Mouse (Mus musculus) midbrain, embryonic 11.5 days (tissue): ENCODE data around the gene Hydin. TPM values are rescaled to one million over a fixed set of nuclear protein-coding genes. Genes with fewer than 3 reads are reported as not detected.
A peak's percentile ranks its signal among the peaks of the same experiment; 100 is the strongest.

Experiments used
- ATAC-seq: fragments of 200-750 bp; cut with Nextera tagmentation; 2 replicates; pipeline ENCODE4 v1.8.0; 2017; ENCODE audit warnings: moderate TSS enrichment, moderate library complexity; ENCODE audit not compliant: low FRiP score
- DNase-seq: peaks from one replicate; pipeline ENCODE4 v3.0.0; 2015; ENCODE audit warnings: low spot score; ENCODE audit errors: missing footprints
- H3K27ac ChIP-seq: fragments of 300-500 bp; sonication (generic); 2 replicates; pipeline ENCODE4 v1.5.1; 2014; ENCODE audit warnings: low read depth, low read length
- H3K27me3 ChIP-seq: fragments of 300-500 bp; sonication (generic); 2 replicates; pipeline ENCODE4 v1.6.1; 2014; ENCODE audit warnings: mild to moderate bottlenecking, low read length, moderate library complexity, mixed read lengths; ENCODE audit not compliant: control insufficient read depth, insufficient read depth
- H3K36me3 ChIP-seq: fragments of 300-500 bp; sonication (generic); 2 replicates; pipeline ENCODE4 v1.6.1; 2014; ENCODE audit warnings: mild to moderate bottlenecking, low read length, moderate library complexity, mixed read lengths; ENCODE audit not compliant: control insufficient read depth, insufficient read depth
- H3K4me1 ChIP-seq: fragments of 300-500 bp; sonication (generic); 2 replicates; pipeline ENCODE4 v1.6.1; 2014; ENCODE audit warnings: low read length; ENCODE audit not compliant: control insufficient read depth, insufficient read depth
- H3K4me2 ChIP-seq: fragments of 300-500 bp; sonication (generic); 2 replicates; pipeline ENCODE4 v1.6.1; 2014; ENCODE audit warnings: mild to moderate bottlenecking, moderate library complexity
- H3K4me3 ChIP-seq: fragments of 300-500 bp; sonication (generic); 2 replicates; pipeline ENCODE4 v1.5.1; 2014; ENCODE audit warnings: low read depth, low read length
- H3K9ac ChIP-seq: fragments of 300-500 bp; sonication (generic); 2 replicates; pipeline ENCODE4 v1.6.1; 2014; ENCODE audit warnings: low read length
- H3K9me3 ChIP-seq: fragments of 300-500 bp; sonication (generic); 2 replicates; pipeline ENCODE4 v1.6.1; 2016; ENCODE audit warnings: low read length; ENCODE audit not compliant: control insufficient read depth
- WGBS: fragments of 180-500 bp; shearing (Covaris S2); extraction: QIAGEN DNeasy Blood & Tissue Kit; methylation state at CpG from one replicate; pipeline ENCODE4 v1.1.7; 2014; 5-methylcytosine and 5-hydroxymethylcytosine counted together
- polyA plus RNA-seq: library from polyadenylated mRNA; unstranded; fragments of >200 nt; fragmentation: Nextera tagmentation; extraction: Ambion mirVana; gene quantifications from 2 replicates; pipeline ENCODE4 v1.2.1, GENCODE M21; 2014

Gene Hydin
- polyA plus RNA-seq, 1 experiment from 2014 or later: 0.18 TPM

GRCm38 (mm10) chr8:110482275-110482674 is 215.5 kb downstream of the Hydin start:
- H3K9ac ChIP-seq: no peak overlapping the region
- no peak overlapping the region for H3K27ac ChIP-seq
- no peaks in the 10 kb centered on the region for H3K36me3 ChIP-seq
- no peaks in the 10 kb centered on the region for H3K27me3 ChIP-seq
- H3K4me3 ChIP-seq: no peak overlapping the region
- WGBS: 10% methylated on average over 3 of the region's 3 CpGs
- no peak for DNase-seq
- ATAC-seq: 0 out of 2 replicates have a peak, but pooled peaks have one; percentile 27
- 0 out of 2 replicates have a peak, but pooled peaks cover 3% of the 10 kb centered on the region for H3K4me1 ChIP-seq
- H3K4me2 ChIP-seq: no peak overlapping the region
- no peaks in the 10 kb centered on the region for H3K9me3 ChIP-seq

- 95% methylated on average over 13 of the region's 13 CpGs for WGBS
These were observed 218.5 kb downstream of the Hydin start for GRCm38 (mm10) chr8:110485234-110485633.

DNA sequence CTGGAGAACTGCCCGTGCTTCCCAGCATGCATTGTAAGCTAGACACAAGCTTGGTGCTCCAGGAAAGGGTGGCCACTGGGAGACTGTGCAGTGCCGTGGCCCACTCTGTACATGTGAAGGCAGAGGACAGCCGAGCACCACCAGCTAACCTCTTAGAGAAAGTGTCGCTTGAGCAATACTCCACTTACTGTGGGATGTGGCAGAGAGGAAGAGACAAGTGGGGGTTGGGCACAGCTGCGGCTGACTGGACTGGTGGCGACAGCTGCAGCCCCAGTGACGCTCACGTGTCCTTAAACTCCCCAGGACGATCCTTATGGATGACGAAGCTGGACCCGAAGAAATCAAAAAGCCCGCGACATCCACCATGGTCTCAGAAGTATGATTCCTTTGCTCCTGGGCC is 219.2 kb downstream of the Hydin start:
- Histone ChIP-seq H3K36me3 (no peaks in the 10 kb centered on the region), H3K27me3 (no peaks in the 10 kb centered on the region), H3K27ac (no peak overlapping the region), H3K9ac (no peak overlapping the region), H3K4me1 (0 out of 2 replicates have a peak, but pooled peaks cover 3% of the 10 kb centered on the region), H3K4me3 (no peak overlapping the region), H3K4me2 (no peak overlapping the region), H3K9me3 (no peaks in the 10 kb centered on the region)
- 84% methylated on average over 13 of the region's 13 CpGs for WGBS
- DNase-seq (no peak), ATAC-seq (no peak)

More at GRCm38 (mm10) chr8:110485234-110485633, 218.5 kb downstream of the Hydin start:
- Histone ChIP-seq H3K27ac (no peak overlapping the region), H3K36me3 (no peaks in the 10 kb centered on the region), H3K4me2 (no peak overlapping the region), H3K9me3 (no peaks in the 10 kb centered on the region), H3K4me3 (no peak overlapping the region), H3K4me1 (0 out of 2 replicates have a peak, but pooled peaks cover 3% of the 10 kb centered on the region), H3K27me3 (no peaks in the 10 kb centered on the region), H3K9ac (no peak overlapping the region)
- no peak for ATAC-seq
- DNase-seq: no peak

DNA sequence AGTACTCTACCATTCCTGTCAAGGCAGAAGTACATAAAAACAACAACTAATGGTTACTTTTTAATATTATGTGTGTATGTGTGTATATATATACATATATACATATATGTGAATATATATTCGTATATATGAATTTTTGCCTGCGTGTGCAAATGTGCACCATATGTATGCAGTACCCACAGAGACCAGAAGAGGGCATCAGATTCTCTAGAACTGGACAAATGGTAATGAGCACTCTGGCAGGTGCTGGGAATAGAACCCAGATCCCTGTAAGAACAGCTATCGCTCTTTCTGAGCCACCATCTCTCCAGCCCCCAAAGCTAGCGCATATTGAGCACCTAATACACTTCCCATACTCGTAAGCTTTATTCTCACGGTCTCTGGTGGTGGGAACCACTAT is 220.9 kb downstream of the Hydin start:
- no peak overlapping the region for H3K4me3 ChIP-seq
- no peak for DNase-seq
- H3K27ac ChIP-seq: no peak overlapping the region
- H3K27me3 ChIP-seq: no peaks in the 10 kb centered on the region
- no peak overlapping the region for H3K9ac ChIP-seq
- no peaks in the 10 kb centered on the region for H3K36me3 ChIP-seq
- 92% methylated on average over 6 of the region's 6 CpGs for WGBS
- 0 out of 2 replicates have a peak, but pooled peaks cover 3% of the 10 kb centered on the region for H3K4me1 ChIP-seq
- H3K4me2 ChIP-seq: no peak overlapping the region
- H3K9me3 ChIP-seq: no peaks in the 10 kb centered on the region
- ATAC-seq: no peak

- Histone ChIP-seq H3K4me2 (no peak overlapping the region), H3K9me3 (no peaks in the 10 kb centered on the region), H3K4me3 (no peak overlapping the region), H3K36me3 (no peaks in the 10 kb centered on the region), H3K27me3 (no peaks in the 10 kb centered on the region), H3K4me1 (no peaks in the 10 kb centered on the region), H3K27ac (no peak overlapping the region), H3K9ac (no peak overlapping the region)
- ATAC-seq (no peak), DNase-seq (no peak)
- WGBS: 71% methylated on average over 4 of the region's 4 CpGs
These were observed 222.6 kb downstream of the Hydin start for GRCm38 (mm10) chr8:110489344-110489743.

GRCm38 (mm10) chr8:110491118-110491517 is 224.3 kb downstream of the Hydin start:
- Histone ChIP-seq H3K9ac (no peak overlapping the region), H3K36me3 (no peaks in the 10 kb centered on the region), H3K4me3 (no peak overlapping the region), H3K4me2 (no peak overlapping the region), H3K27ac (no peak overlapping the region), H3K4me1 (no peaks in the 10 kb centered on the region), H3K9me3 (no peaks in the 10 kb centered on the region), H3K27me3 (no peaks in the 10 kb centered on the region)
- ATAC-seq (no peak), DNase-seq (no peak)
- 84% methylated on average over 5 of the region's 5 CpGs for WGBS

GRCm38 (mm10) chr8:110496286-110496685 is 229.5 kb downstream of the Hydin start:
- 88% methylated on average over 9 of the region's 9 CpGs for WGBS
- no peaks in the 10 kb centered on the region for H3K4me1 ChIP-seq
- DNase-seq (no peak), ATAC-seq (no peak)
- no peaks in the 10 kb centered on the region for H3K36me3 ChIP-seq
- no peaks in the 10 kb centered on the region for H3K27me3 ChIP-seq
- H3K9ac ChIP-seq: no peak overlapping the region
- H3K4me2 ChIP-seq: no peak overlapping the region
- H3K9me3 ChIP-seq: no peaks in the 10 kb centered on the region
- no peak overlapping the region for H3K4me3 ChIP-seq
- no peak overlapping the region for H3K27ac ChIP-seq

DNA sequence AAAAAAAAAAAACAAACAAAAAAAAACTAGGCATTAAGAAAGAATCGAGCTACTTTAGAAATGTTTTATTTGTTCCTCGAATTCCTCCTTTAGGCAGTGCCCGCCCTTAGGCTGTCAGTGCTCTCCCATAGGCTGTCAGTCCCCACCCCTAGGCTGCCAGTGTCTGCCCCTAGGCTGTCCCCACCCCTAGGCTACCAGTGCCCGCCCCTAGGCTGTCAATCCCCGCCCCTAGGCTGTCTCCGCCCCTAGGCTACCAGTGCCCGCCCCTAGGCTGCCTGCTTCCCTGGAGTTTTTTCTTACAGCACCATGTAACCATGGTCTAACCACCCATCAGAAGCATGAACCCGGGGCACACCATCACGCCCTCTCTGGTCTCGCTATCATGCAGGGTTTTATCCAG is 233.5 kb downstream of the Hydin start:
- peak; percentile 85 for ATAC-seq
- Histone ChIP-seq H3K4me1 (no peaks in the 10 kb centered on the region), H3K27ac (no peak overlapping the region), H3K4me2 (no peak overlapping the region), H3K9me3 (no peaks in the 10 kb centered on the region), H3K4me3 (no peak overlapping the region), H3K9ac (no peak overlapping the region), H3K27me3 (no peaks in the 10 kb centered on the region), H3K36me3 (no peaks in the 10 kb centered on the region)
- DNase-seq: no peak
- WGBS: 30% methylated on average over 10 of the region's 10 CpGs

DNA sequence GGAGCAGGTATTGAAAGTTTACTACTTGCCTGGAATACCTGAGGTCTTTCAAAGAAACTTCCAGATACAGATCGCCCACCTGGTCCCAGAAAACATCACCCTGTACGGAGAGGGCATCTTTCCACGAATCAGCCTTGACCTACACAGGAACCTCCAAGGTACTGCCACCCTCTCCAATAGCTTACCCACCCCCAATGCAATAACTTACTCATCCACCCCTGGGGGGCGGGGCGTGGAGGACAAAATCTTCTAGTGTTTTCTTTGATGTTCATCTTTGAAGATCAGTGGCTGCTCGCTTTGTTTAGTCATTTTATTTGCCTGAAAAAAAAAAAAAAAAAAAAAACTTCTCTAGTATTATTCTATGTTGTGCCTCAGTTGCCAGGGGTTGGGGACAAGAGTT is 233.9 kb downstream of the Hydin start:
- no peak overlapping the region for H3K4me2 ChIP-seq
- H3K27me3 ChIP-seq: no peaks in the 10 kb centered on the region
- no peak overlapping the region for H3K27ac ChIP-seq
- no peaks in the 10 kb centered on the region for H3K36me3 ChIP-seq
- H3K4me1 ChIP-seq: no peaks in the 10 kb centered on the region
- WGBS: 82% methylated on average over 6 of the region's 6 CpGs
- H3K9me3 ChIP-seq: no peaks in the 10 kb centered on the region
- ATAC-seq: peak; percentile 27; the same call in 1 of the 2 replicates
- no peak overlapping the region for H3K9ac ChIP-seq
- no peak for DNase-seq
- H3K4me3 ChIP-seq: no peak overlapping the region
